Mouse (Mus musculus): ENCODE measurements around the gene Sardh.

Gene Sardh

DNA sequence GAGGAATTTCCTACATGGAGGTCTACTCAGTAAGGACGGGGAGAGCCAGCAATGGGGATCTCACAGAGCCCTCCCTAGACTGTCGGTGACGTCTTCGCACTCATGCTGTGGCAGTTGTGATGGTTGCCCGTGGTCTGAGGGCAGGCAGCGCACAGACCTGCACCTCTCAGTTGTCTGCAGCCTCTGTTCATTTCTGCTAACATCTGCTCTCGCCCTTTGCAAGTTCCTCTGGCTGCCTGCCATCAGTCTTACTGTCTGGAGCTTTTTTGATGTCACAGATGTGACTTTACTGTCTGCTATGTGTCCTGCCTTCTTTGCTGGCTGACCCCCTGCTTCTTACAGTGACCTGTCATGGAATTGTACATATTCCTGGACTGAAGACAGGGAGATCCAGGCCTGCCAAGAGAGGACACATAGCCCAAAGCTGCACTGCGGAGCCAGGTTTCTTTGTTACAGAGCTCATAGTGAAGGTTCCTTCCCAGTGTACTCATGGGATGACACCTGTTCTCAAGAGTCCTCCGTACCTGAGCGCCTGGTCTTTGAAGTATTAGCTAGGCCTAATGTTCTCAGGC, 72.4 kb downstream of the Sardh start:
- no peaks in the 10 kb centered on the region for H3K9me3 ChIP-seq (ENCODE audit: low read length)
- H3K36me3 ChIP-seq (ENCODE audit: insufficient read depth, low read length): no peaks in the 10 kb centered on the region
- no peaks in the 10 kb centered on the region for H3K27me3 ChIP-seq (ENCODE audit: insufficient read depth, low read length)
- H3K4me3 ChIP-seq (replicated peaks; ENCODE audit: low read length): no peak overlapping the region
- H3K4me1 ChIP-seq (replicated peaks; ENCODE audit: low read depth, low read length): no peaks in the 10 kb centered on the region
- TF ChIP-seq NANOG (IDR thresholded peaks at IDR 0.05; ENCODE audit: borderline replicate concordance, low read length): no peak
- TF ChIP-seq CTCF (conservative IDR thresholded peaks at IDR 0.05; ENCODE audit: low read length): no peak
- TF ChIP-seq POU5F1 (IDR thresholded peaks at IDR 0.05; ENCODE audit: borderline replicate concordance, low read length): no peak

DNA sequence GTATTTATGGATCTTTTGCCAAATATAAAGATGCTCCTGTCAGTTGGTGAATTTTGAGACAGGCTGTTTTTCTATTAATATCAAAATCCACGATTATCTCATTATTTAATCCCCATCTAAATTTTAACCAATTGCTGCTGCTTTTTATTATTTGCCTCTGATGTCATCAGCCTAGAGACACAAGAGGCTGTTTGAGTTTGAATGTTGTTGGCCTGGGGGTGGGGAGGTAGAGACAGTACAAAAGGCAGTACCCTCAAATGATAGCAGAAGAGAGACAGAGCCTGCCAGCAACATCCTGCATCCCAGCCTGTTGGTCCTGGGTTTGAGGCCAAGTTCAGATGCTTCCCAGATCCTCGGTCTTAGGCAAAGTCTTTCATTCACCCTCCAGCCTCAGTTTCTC, 73.9 kb downstream of the Sardh start:
- Histone ChIP-seq H3K36me3 (ENCODE audit: insufficient read depth, low read length) (no peaks in the 10 kb centered on the region), H3K4me1 (replicated peaks; ENCODE audit: low read depth, low read length) (no peaks in the 10 kb centered on the region), H3K9me3 (ENCODE audit: low read length) (no peaks in the 10 kb centered on the region), H3K27me3 (ENCODE audit: insufficient read depth, low read length) (no peaks in the 10 kb centered on the region), H3K4me3 (replicated peaks; ENCODE audit: low read length) (no peak overlapping the region)
- TF ChIP-seq NANOG (IDR thresholded peaks at IDR 0.05; ENCODE audit: borderline replicate concordance, low read length) (no peak), POU5F1 (IDR thresholded peaks at IDR 0.05; ENCODE audit: borderline replicate concordance, low read length) (no peak), CTCF (conservative IDR thresholded peaks at IDR 0.05; ENCODE audit: low read length) (no peak)

DNA sequence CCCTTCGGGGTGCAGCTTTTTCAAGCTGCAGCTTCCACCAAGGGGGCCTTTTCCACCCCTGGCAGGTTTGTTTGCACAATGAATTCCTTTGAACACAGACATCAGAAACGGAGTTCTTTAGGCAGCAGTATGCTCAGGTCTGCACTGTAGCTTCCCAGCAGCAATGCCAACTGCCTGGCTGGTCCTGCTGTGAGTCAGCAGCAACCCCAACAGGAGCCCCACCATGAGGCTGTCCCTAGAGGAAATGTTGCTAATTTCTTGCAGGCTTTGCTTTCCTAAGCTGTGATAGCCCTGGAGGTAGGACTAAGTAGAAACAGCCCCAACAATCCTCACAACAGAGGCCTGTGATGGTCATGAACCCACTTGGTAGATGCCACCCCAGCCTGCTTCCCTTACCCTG, 81.1 kb downstream of the Sardh start:
- TF ChIP-seq POU5F1 (IDR thresholded peaks at IDR 0.05; ENCODE audit: borderline replicate concordance, low read length): no peak
- no peak for TF ChIP-seq CTCF (conservative IDR thresholded peaks at IDR 0.05; ENCODE audit: low read length)
- no peak for TF ChIP-seq NANOG (IDR thresholded peaks at IDR 0.05; ENCODE audit: borderline replicate concordance, low read length)

DNA sequence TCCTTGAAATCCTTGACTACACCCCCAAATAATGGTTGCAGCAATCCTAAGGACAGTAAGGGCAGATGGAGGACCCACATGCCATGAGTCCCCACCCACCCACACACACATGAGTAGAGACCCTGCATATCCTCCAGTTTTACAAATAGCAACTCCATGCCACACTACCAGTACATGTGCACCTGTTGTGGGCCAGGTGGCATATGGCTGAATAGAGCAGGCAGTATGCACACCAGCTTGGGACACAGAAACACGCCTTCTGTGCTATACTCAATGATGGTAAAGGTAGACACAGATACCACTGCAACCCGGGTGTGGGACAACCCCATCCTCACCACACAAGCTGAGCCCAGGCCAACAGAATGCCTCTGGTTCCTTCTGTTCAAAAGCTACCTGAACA, 82.1 kb downstream of the Sardh start:
- TF ChIP-seq CTCF (conservative IDR thresholded peaks at IDR 0.05; ENCODE audit: low read length) (no peak), POU5F1 (IDR thresholded peaks at IDR 0.05; ENCODE audit: borderline replicate concordance, low read length) (no peak), NANOG (IDR thresholded peaks at IDR 0.05; ENCODE audit: borderline replicate concordance, low read length) (no peak)

More for the DNA sequence above, 81.1 kb downstream of the Sardh start:
- H3K27me3 ChIP-seq (ENCODE audit: insufficient read depth, low read length): no peaks in the 10 kb centered on the region; the same call in 1 of the 2 replicates
- H3K36me3 ChIP-seq (ENCODE audit: insufficient read depth, low read length): no peaks in the 10 kb centered on the region
- no peaks in the 10 kb centered on the region for H3K4me1 ChIP-seq (replicated peaks; ENCODE audit: low read depth, low read length)
- H3K9me3 ChIP-seq (ENCODE audit: low read length): no peaks in the 10 kb centered on the region
- no peak overlapping the region for H3K4me3 ChIP-seq (replicated peaks; ENCODE audit: low read length)

DNA sequence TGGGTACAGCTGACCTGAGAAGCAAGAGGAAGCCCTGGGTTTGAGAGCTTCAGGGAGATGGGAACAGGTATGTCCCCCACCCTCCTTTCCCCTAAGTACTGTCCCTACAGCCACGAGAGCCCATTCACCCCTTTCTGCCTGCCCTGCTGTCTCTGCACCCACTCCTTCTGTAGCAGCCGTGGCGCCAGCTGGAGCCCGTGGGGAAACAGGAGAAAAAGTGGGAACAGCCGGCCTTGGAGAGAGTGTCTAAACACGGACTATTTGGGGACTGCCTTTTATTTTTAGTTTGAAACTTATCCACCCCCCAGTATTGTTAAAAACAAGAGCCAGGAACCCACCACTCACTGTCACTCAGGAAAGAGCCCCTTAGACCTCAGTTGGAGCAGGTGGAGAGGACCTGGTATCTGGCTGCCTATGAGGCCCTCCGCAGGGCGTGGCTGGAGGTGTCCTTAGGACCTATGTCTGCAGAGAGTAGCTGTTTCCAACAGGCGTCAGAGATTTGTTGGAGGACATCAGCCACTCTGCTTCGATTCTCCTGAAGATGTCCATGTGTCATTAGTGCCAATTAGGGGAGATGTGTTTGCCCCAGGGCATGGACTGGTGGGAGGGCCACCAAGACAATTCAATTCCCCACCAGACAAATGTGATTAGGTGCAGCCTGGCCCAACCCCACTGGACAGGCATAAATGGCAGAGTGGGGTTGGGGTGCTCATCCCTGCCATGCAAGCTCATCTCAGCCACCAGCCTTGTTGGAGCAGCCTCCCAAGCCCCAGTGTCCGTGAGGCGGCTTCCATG, 83.1 kb downstream of the Sardh start, which contains the start of gene Dbh:
Gene Dbh, plus strand, starts transcription at position 438 of the 795 bp plus-strand sequence.
- Histone ChIP-seq H3K36me3 (ENCODE audit: insufficient read depth, low read length) (no peaks in the 10 kb centered on the region), H3K27me3 (ENCODE audit: insufficient read depth, low read length) (no peaks in the 10 kb centered on the region; the same call in 1 of the 2 replicates), H3K4me1 (replicated peaks; ENCODE audit: low read depth, low read length) (no peaks in the 10 kb centered on the region), H3K9me3 (ENCODE audit: low read length) (no peaks in the 10 kb centered on the region), H3K4me3 (replicated peaks; ENCODE audit: low read length) (no peak within 1 kb of the TSS)
- no peak for TF ChIP-seq NANOG (IDR thresholded peaks at IDR 0.05; ENCODE audit: borderline replicate concordance, low read length)

More for the DNA sequence above, 82.1 kb downstream of the Sardh start:
- Histone ChIP-seq H3K36me3 (ENCODE audit: insufficient read depth, low read length) (no peaks in the 10 kb centered on the region), H3K27me3 (ENCODE audit: insufficient read depth, low read length) (no peaks in the 10 kb centered on the region; the same call in 1 of the 2 replicates), H3K4me3 (replicated peaks; ENCODE audit: low read length) (no peak overlapping the region), H3K9me3 (ENCODE audit: low read length) (no peaks in the 10 kb centered on the region), H3K4me1 (replicated peaks; ENCODE audit: low read depth, low read length) (no peaks in the 10 kb centered on the region)

DNA sequence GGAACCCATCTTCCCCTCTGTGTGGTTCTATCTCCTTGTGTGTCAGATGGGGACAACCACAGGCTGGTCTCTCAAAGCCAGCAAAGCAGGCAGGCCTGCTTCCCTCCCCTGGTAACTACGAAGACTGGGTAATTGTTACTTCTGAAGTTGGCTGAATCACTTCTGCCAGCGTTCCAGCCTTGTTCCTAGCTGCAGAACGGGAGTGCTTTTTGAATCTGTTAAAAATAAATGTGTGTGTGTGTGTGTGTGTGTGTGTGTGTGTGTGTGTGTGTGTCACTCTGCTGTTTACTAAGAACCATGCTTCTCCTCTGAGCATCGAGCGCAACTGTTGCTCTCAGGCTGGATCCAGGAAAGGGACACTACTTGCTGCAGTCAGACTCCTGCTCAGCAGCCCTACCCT, 84.3 kb downstream of the Sardh start:
- TF ChIP-seq NANOG (IDR thresholded peaks at IDR 0.05; ENCODE audit: borderline replicate concordance, low read length) (no peak), CTCF (conservative IDR thresholded peaks at IDR 0.05; ENCODE audit: low read length) (no peak), POU5F1 (IDR thresholded peaks at IDR 0.05; ENCODE audit: borderline replicate concordance, low read length) (no peak)
- no peaks in the 10 kb centered on the region for H3K9me3 ChIP-seq (ENCODE audit: low read length)
- no peak overlapping the region for H3K4me3 ChIP-seq (replicated peaks; ENCODE audit: low read length)
- no peaks in the 10 kb centered on the region for H3K4me1 ChIP-seq (replicated peaks; ENCODE audit: low read depth, low read length)
- H3K36me3 ChIP-seq (ENCODE audit: insufficient read depth, low read length): no peaks in the 10 kb centered on the region
- no peaks in the 10 kb centered on the region; the same call in 1 of the 2 replicates for H3K27me3 ChIP-seq (ENCODE audit: insufficient read depth, low read length)

DNA sequence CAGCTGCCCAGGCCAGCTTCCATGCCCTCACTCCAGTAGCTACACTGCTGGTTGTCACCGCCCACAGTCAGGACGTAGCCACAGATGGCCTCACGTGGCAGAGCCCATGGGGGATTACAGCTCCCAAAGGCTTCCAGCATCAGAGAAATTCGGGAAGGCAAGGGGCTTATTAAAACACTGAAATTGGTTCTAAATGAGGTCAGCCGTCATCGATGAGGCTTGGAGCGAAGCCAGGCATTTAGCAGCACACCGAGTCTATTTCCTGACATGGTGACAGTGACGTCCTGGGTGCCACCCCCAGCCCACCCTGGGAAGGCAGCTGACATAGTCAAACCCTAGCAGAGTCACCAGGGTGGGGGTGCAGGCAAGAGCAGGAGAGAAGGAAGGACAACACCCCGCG, 85.5 kb downstream of the Sardh start:
- Histone ChIP-seq H3K27me3 (ENCODE audit: insufficient read depth, low read length) (no peaks in the 10 kb centered on the region; the same call in 1 of the 2 replicates), H3K4me3 (replicated peaks; ENCODE audit: low read length) (no peak overlapping the region), H3K4me1 (replicated peaks; ENCODE audit: low read depth, low read length) (no peaks in the 10 kb centered on the region), H3K36me3 (ENCODE audit: insufficient read depth, low read length) (no peaks in the 10 kb centered on the region), H3K9me3 (ENCODE audit: low read length) (no peaks in the 10 kb centered on the region)
- TF ChIP-seq CTCF (conservative IDR thresholded peaks at IDR 0.05; ENCODE audit: low read length): no peak
- no peak for TF ChIP-seq NANOG (IDR thresholded peaks at IDR 0.05; ENCODE audit: borderline replicate concordance, low read length)
- no peak for TF ChIP-seq POU5F1 (IDR thresholded peaks at IDR 0.05; ENCODE audit: borderline replicate concordance, low read length)

DNA sequence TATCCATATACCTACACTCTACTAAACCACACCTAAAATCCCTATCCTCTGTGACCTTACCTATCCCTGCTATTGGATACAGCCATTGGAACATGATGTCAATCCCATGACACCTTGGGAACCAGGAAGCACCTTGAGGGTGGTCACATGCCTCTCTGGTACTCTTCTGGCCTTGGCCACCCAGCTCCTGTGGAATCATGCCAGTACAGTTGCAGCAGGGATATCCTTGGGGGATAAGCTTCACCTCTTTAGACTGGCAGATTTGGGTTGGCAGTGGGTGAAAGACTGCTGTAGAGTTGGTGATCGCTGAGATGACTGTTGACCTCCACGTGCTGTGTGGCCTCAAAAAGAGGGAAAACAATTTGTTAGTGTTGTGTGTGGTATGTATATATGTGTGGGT, 86.6 kb downstream of the Sardh start:
- Histone ChIP-seq H3K36me3 (ENCODE audit: insufficient read depth, low read length) (no peaks in the 10 kb centered on the region), H3K27me3 (ENCODE audit: insufficient read depth, low read length) (no peaks in the 10 kb centered on the region), H3K4me3 (replicated peaks; ENCODE audit: low read length) (no peak overlapping the region), H3K9me3 (ENCODE audit: low read length) (no peaks in the 10 kb centered on the region), H3K4me1 (replicated peaks; ENCODE audit: low read depth, low read length) (0 out of 2 replicates have a peak, but pooled peaks cover under 1% of the 10 kb centered on the region)
- TF ChIP-seq POU5F1 (IDR thresholded peaks at IDR 0.05; ENCODE audit: borderline replicate concordance, low read length) (no peak), CTCF (conservative IDR thresholded peaks at IDR 0.05; ENCODE audit: low read length) (no peak), NANOG (IDR thresholded peaks at IDR 0.05; ENCODE audit: borderline replicate concordance, low read length) (no peak)

Measured in E14TG2a.4 (cell line).